Mouse (Mus musculus): Measurements from ENCODE around the gene Sez6l.

DNA sequence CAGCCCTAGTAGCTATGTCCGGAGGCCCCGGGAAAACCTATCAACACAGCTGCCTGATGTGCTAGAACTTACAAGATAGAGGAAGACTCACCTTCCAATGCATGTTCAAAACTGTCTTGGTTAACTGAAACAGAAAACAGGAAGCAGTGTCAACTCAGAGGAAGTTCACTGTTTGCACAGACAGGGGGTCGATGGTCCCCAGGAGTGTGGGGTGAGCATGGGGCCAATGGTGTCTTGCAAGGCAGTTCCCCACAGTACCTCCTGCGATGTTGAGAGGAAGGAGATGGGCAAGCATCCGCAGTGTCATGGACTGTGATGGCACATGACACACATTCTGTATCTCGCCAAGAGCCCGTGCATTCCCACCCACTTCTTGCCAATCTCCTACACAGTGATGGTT is 150.3 kb downstream of the Sez6l start:
- TF ChIP-seq POLR2A (IDR thresholded peaks at IDR 0.05; ENCODE audit: extremely low read depth, insufficient read depth, low read length): no peak
- TF ChIP-seq CTCF (IDR thresholded peaks at IDR 0.05; ENCODE audit: extremely low read depth, insufficient read depth, low read length): no peak
